Mouse (Mus musculus) small intestine, adult 2 months (tissue): ENCODE results near the gene Kifc1.
"Not testable (repeated sequence)": the region's sequence is repeated elsewhere in the genome, so short reads cannot be mapped to it uniquely, and the experiment has no call there.

Experiments
- CTCF ChIP-seq: fragments of 200-500 bp; IDR thresholded peaks from 2 replicates; pipeline ENCODE4 v1.5.1; 2012; ENCODE audit warnings: low read depth, mild to moderate bottlenecking, control low read depth, inconsistent platforms, low read length, moderate library complexity, mixed read lengths; ENCODE audit not compliant: insufficient replicate concordance, insufficient read length; ENCODE audit errors: extremely low read depth
- POLR2A ChIP-seq: fragments of 200-500 bp; IDR thresholded peaks from 2 replicates; pipeline ENCODE4 v1.6.1; 2012; ENCODE audit warnings: low read depth, mild to moderate bottlenecking, control low read depth, inconsistent platforms, low read length, moderate library complexity

- not testable (repeated sequence) for TF ChIP-seq CTCF, POLR2A
Measured at GRCm38 (mm10) chr17:33875797-33876196, 14.7 kb downstream of the Kifc1 start.
